In the genomic region with DNA sequence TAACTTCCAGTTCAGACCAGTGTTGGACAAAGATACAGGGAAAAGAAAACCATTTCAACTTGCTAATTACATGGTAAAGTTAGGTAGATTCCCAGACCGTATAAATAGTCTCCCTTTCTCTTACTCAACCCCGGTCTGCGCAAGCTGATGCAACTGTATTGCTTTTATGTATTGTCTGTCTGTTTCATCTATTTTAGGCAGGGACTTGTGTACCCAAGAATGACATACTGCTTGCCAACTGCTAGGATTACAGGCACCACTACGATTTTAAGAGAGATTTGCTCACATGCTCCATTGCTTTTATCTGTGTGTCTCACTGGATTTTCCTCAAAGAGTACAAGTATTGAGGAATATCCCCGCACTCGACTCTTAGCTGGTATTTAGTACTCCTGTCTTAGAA, we compare ENCODE assay signal across 20 mouse cellular contexts. TPM values are rescaled to one million over a fixed set of nuclear protein-coding genes. Genes with fewer than 3 reads are reported as not detected.
"Had no signal": no experiment of that assay in that cellular context is flagged by ENCODE, and none has a peak within 500 bp of the region (broad histone marks: within the 10 kb centered on the region; RNA-seq: fewer than 3 reads in every experiment).

No protein-coding gene starts in this region.

- H3K36me3 ChIP-seq: neural tube, embryonic 15.5 days had no signal

- DNase-seq: lung, adult 2 months; lung, postnatal 14 days; lung, postnatal 36 days; midbrain, embryonic 14.5 days; retina, postnatal 1 day; right cerebral cortex, adult 18-20 months; right cerebral cortex, postnatal 25 days; right cerebral cortex, postnatal 4 days; spleen, adult 18-20 months; thymus, adult 18-20 months; thymus, postnatal 14 days; thymus, postnatal 36 days had no signal

- H3K27me3 ChIP-seq: lung, embryonic 15.5 days; midbrain, embryonic 12.5 days; neural tube, embryonic 13.5 days; neural tube, embryonic 15.5 days had no signal

- H3K27ac ChIP-seq: lung, embryonic 15.5 days; macrophage had no signal

- H3K9me3 ChIP-seq: lung, embryonic 15.5 days; midbrain, embryonic 10.5 days; midbrain, embryonic 12.5 days; neural tube, embryonic 13.5 days; neural tube, embryonic 15.5 days had no signal

RNA-seq across cellular contexts. Expression of a gene that starts 18.6 kb away (rescaled TPM):
- total RNA-seq: megakaryocyte, adult 5-6 weeks; megakaryocyte-erythroid progenitor cell, adult 5-6 weeks had no signal
- polyA plus RNA-seq: macrophage had no signal
